ENCODE assay signal across 7 mouse cellular contexts in the genomic region with DNA sequence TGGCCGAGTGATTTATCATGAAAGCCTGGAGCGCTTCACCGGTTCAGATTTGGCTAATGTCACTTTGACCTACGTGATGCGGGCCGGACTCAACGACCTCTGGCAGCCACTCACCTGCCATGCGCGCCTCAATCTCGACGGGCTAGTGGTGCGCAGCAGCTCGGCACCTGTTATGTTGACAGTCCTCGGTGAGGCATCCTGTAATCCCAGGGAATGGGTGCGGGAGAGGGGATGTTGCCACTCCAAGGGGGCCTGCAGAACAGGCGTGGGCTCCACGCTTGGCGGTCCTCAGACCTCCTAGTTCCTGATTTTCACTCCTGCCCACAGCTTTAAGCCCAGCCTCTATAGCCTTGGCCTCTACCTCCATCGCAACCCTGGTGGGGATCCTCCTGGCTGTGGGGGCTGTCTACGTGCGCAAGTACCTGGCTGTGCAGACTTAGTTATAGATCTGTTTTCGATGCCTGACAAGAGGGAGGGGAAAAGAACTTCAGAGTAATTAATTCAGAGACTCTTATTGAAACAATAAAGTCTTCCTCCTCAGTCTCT. TPM values are rescaled to one million over a fixed set of nuclear protein-coding genes. Genes with fewer than 3 reads are reported as not detected.
DNase-seq lines count a peak whose midpoint lies in the region; ATAC-seq and TF ChIP-seq lines count a peak whose summit lies in the region.

No protein-coding gene starts in this region.

- peak overlapping the region; percentile 26 for H3K4me3 ChIP-seq in spleen, adult 2 months (ENCODE audit: extremely low read depth, insufficient read depth, insufficient read length)
- no peak overlapping the region for H3K4me3 ChIP-seq in forebrain, embryonic 13.5 days
- H3K4me3 ChIP-seq in limb, embryonic 15.5 days = peak overlapping the region; percentile 54
- peak overlapping the region; percentile 54 for H3K4me3 ChIP-seq in stomach, embryonic 15.5 days (replicated peaks)
- no peak overlapping the region for H3K4me3 ChIP-seq in cerebellum, adult 2 months (replicated peaks; ENCODE audit: insufficient read depth, low read depth, low read length)

- H3K27ac ChIP-seq in spleen, adult 2 months (ENCODE audit: insufficient read depth, low read length) = peak overlapping the region; percentile 34; the same call in 1 of the 2 replicates
- H3K27ac ChIP-seq in forebrain, embryonic 13.5 days = no peak overlapping the region
- no peak overlapping the region for H3K27ac ChIP-seq in limb, embryonic 15.5 days
- no peak overlapping the region for H3K27ac ChIP-seq in stomach, embryonic 15.5 days
- H3K27ac ChIP-seq in cerebellum, adult 2 months (ENCODE audit: insufficient read depth, low read length) = no peak overlapping the region

- no peak for ATAC-seq in forebrain, embryonic 13.5 days
- no peak for ATAC-seq in limb, embryonic 15.5 days (ENCODE audit: insufficient number of reproducible peaks, low FRiP score, low TSS enrichment, low read depth)
- ATAC-seq in stomach, embryonic 15.5 days (ENCODE audit: insufficient read depth, low FRiP score, low read depth) = no peak

- no peaks in the 10 kb centered on the region for H3K9me3 ChIP-seq in forebrain, embryonic 13.5 days (replicated peaks)
- H3K9me3 ChIP-seq in limb, embryonic 15.5 days = no peaks in the 10 kb centered on the region
- H3K9me3 ChIP-seq in stomach, embryonic 15.5 days = no peaks in the 10 kb centered on the region

- H3K27me3 ChIP-seq in spleen, adult 2 months (ENCODE audit: control insufficient read depth, insufficient read depth, low read length) = peaks cover 14% of the 10 kb centered on the region
- peaks cover 96% of the 10 kb centered on the region for H3K27me3 ChIP-seq in forebrain, embryonic 13.5 days
- H3K27me3 ChIP-seq in limb, embryonic 15.5 days = peaks cover 68% of the 10 kb centered on the region
- peaks cover 45% of the 10 kb centered on the region for H3K27me3 ChIP-seq in stomach, embryonic 15.5 days (replicated peaks)
- no peaks in the 10 kb centered on the region; the same call in 1 of the 2 replicates for H3K27me3 ChIP-seq in cerebellum, adult 2 months (ENCODE audit: control insufficient read depth, insufficient read depth, low read length)

- peaks cover 22% of the 10 kb centered on the region for H3K4me1 ChIP-seq in spleen, adult 2 months (ENCODE audit: control insufficient read depth, insufficient read depth, insufficient read length)
- peaks cover 47% of the 10 kb centered on the region for H3K4me1 ChIP-seq in forebrain, embryonic 13.5 days
- peaks cover 50% of the 10 kb centered on the region for H3K4me1 ChIP-seq in limb, embryonic 15.5 days
- peaks cover 44% of the 10 kb centered on the region for H3K4me1 ChIP-seq in stomach, embryonic 15.5 days
- H3K4me1 ChIP-seq in cerebellum, adult 2 months (ENCODE audit: control insufficient read depth, insufficient read depth, low read length) = peaks cover 9% of the 10 kb centered on the region

- DNase-seq in spleen, adult 2 months (ENCODE audit: low read depth in 1 of 2, low spot score in 2 of 2) = no peak
- DNase-seq in spleen, postnatal 36 days (ENCODE audit: low spot score in 2 of 2) = no peak
- no peak for DNase-seq in frontal cortex, postnatal 36 days (ENCODE audit: low spot score in 2 of 2)
- no peak for DNase-seq in cerebellum, adult 2 months

- WGBS in spleen, adult 2 months = 22% methylated on average over 22 of the region's 22 CpGs
- WGBS in forebrain, embryonic 13.5 days = 21% methylated on average over 22 of the region's 22 CpGs
- 23% methylated on average over 22 of the region's 22 CpGs for WGBS in limb, embryonic 15.5 days
- WGBS in stomach, embryonic 15.5 days = 24% methylated on average over 22 of the region's 22 CpGs
- 25% methylated on average over 22 of the region's 22 CpGs for WGBS in cerebellum, adult 2 months

- no peak for TF ChIP-seq POLR2A in spleen, adult 2 months (IDR thresholded peaks at IDR 0.05; ENCODE audit: low read depth, low read length)
- TF ChIP-seq POLR2A in cerebellum, adult 2 months (IDR thresholded peaks at IDR 0.05; ENCODE audit: borderline replicate concordance, insufficient read depth, low read length) = no peak

- no peak overlapping the region for H3K9ac ChIP-seq in forebrain, embryonic 13.5 days
- H3K9ac ChIP-seq in limb, embryonic 15.5 days = no peak overlapping the region
- no peak overlapping the region for H3K9ac ChIP-seq in stomach, embryonic 15.5 days

- peak overlapping the region; percentile 94 for H3K4me2 ChIP-seq in forebrain, embryonic 13.5 days
- peak overlapping the region; percentile 98 for H3K4me2 ChIP-seq in limb, embryonic 15.5 days
- peak overlapping the region; percentile 98 for H3K4me2 ChIP-seq in stomach, embryonic 15.5 days

- H3K36me3 ChIP-seq in spleen, adult 2 months (ENCODE audit: control insufficient read depth, insufficient read depth, low read length) = peaks cover 25% of the 10 kb centered on the region
- no peaks in the 10 kb centered on the region for H3K36me3 ChIP-seq in forebrain, embryonic 13.5 days (ENCODE audit: poor library complexity, severe bottlenecking)
- H3K36me3 ChIP-seq in limb, embryonic 15.5 days = peaks cover 11% of the 10 kb centered on the region; the same call in 1 of the 2 replicates
- H3K36me3 ChIP-seq in stomach, embryonic 15.5 days = no peaks in the 10 kb centered on the region

- no peak for TF ChIP-seq CTCF in spleen, adult 2 months (IDR thresholded peaks at IDR 0.05; ENCODE audit: extremely low read depth, insufficient read depth, insufficient read length, insufficient replicate concordance)
- TF ChIP-seq CTCF in cerebellum, adult 2 months (IDR thresholded peaks at IDR 0.05; ENCODE audit: borderline replicate concordance, insufficient read depth, low read depth, low read length) = no peak

RNA-seq across cellular contexts. Expression of a gene that starts 1.0 kb away (rescaled TPM):
- polyA plus RNA-seq in spleen, adult 2 months (2012; rRNA removed) = 8.1 and 9.3 TPM in 2 replicates
- 0.17 and 0.37 TPM in 2 replicates for polyA plus RNA-seq in forebrain, embryonic 13.5 days (2015; fragmentation: Nextera tagmentation; extraction: Ambion mirVana)
- polyA plus RNA-seq in limb, embryonic 15.5 days (2015; fragmentation: Nextera tagmentation; extraction: Ambion mirVana) = 0.96 and 3.0 TPM in 2 replicates
- polyA plus RNA-seq in stomach, embryonic 15.5 days (2015; fragmentation: Nextera tagmentation; extraction: Ambion mirVana) = 6.6 and 16.2 TPM in 2 replicates
- polyA plus RNA-seq in cerebellum, adult 2 months (2012; rRNA removed) = 0.32 and 0.65 TPM in 2 replicates

RNA-seq across cellular contexts. Expression of a gene that starts 1.7 kb away (rescaled TPM):
- polyA plus RNA-seq in spleen, adult 2 months (2012; rRNA removed) = 1.1 and 1.2 TPM in 2 replicates
- 0.19 and 0.45 TPM in 2 replicates for polyA plus RNA-seq in forebrain, embryonic 13.5 days (2015; fragmentation: Nextera tagmentation; extraction: Ambion mirVana)
- polyA plus RNA-seq in limb, embryonic 15.5 days (2015; fragmentation: Nextera tagmentation; extraction: Ambion mirVana) = 0.05 and 0.21 TPM in 2 replicates
- 0.05 and 0.21 TPM in 2 replicates for polyA plus RNA-seq in stomach, embryonic 15.5 days (2015; fragmentation: Nextera tagmentation; extraction: Ambion mirVana)
- polyA plus RNA-seq in cerebellum, adult 2 months (2012; rRNA removed) = 1.6 and 2.5 TPM in 2 replicates

RNA-seq across cellular contexts. Expression of a gene that starts 14.3 kb away (rescaled TPM):
- 59.7 and 67.4 TPM in 2 replicates for polyA plus RNA-seq in spleen, adult 2 months (2012; rRNA removed)
- 2.4 and 2.8 TPM in 2 replicates for polyA plus RNA-seq in forebrain, embryonic 13.5 days (2015; fragmentation: Nextera tagmentation; extraction: Ambion mirVana)
- 23.4 and 24.4 TPM in 2 replicates for polyA plus RNA-seq in limb, embryonic 15.5 days (2015; fragmentation: Nextera tagmentation; extraction: Ambion mirVana)
- 10.9 and 11.3 TPM in 2 replicates for polyA plus RNA-seq in stomach, embryonic 15.5 days (2015; fragmentation: Nextera tagmentation; extraction: Ambion mirVana)
- 1.4 and 1.6 TPM in 2 replicates for polyA plus RNA-seq in cerebellum, adult 2 months (2012; rRNA removed)

RNA-seq across cellular contexts. Expression of a gene that starts 27.6 kb away (rescaled TPM):
- 75.8 and 99.7 TPM in 2 replicates for polyA plus RNA-seq in spleen, adult 2 months (2012; rRNA removed)
- polyA plus RNA-seq in forebrain, embryonic 13.5 days (2015; fragmentation: Nextera tagmentation; extraction: Ambion mirVana) = 115 and 124 TPM in 2 replicates
- polyA plus RNA-seq in limb, embryonic 15.5 days (2015; fragmentation: Nextera tagmentation; extraction: Ambion mirVana) = 112 and 116 TPM in 2 replicates
- polyA plus RNA-seq in stomach, embryonic 15.5 days (2015; fragmentation: Nextera tagmentation; extraction: Ambion mirVana) = 129 and 133 TPM in 2 replicates
- 135 and 139 TPM in 2 replicates for polyA plus RNA-seq in cerebellum, adult 2 months (2012; rRNA removed)

RNA-seq across cellular contexts. Expression of a gene that starts 36.8 kb away (rescaled TPM):
- polyA plus RNA-seq in spleen, adult 2 months (2012; rRNA removed) = 0.28 and 0.65 TPM in 2 replicates
- polyA plus RNA-seq in forebrain, embryonic 13.5 days (2015; fragmentation: Nextera tagmentation; extraction: Ambion mirVana) = 0.81 and 2.2 TPM in 2 replicates
- polyA plus RNA-seq in limb, embryonic 15.5 days (2015; fragmentation: Nextera tagmentation; extraction: Ambion mirVana) = 0.56 TPM in 1 of 2 replicates, not detected in the other
- 0.73 TPM in 1 of 2 replicates, not detected in the other for polyA plus RNA-seq in stomach, embryonic 15.5 days (2015; fragmentation: Nextera tagmentation; extraction: Ambion mirVana)
- 1.0 TPM in 1 of 2 replicates, not detected in the other for polyA plus RNA-seq in cerebellum, adult 2 months (2012; rRNA removed)

Comparison
In these comparisons a context has a peak if more than half of its experiments do, and no peak if none do; other contexts are left out.
1. H3K4me3 ChIP-seq: peak in spleen, adult 2 months (single experiment), limb, embryonic 15.5 days (single experiment) and stomach, embryonic 15.5 days (single experiment); none in forebrain, embryonic 13.5 days (single experiment) and cerebellum, adult 2 months (single experiment).
2. Peak in every context shown above with its lines, with median percentiles within 50 percentile points of each other: H3K4me2 ChIP-seq.